Mouse (Mus musculus): ENCODE measurements around the gene G6pc2.
A peak's percentile ranks its signal among the peaks of the same experiment; 100 is the strongest.

G6pc2 gene

GRCm38 (mm10) chr2:69210773-69211172 lies at the start of gene G6pc2:
G6pc2 (plus strand) TSS chr2:69211073.
- DNase-seq (ENCODE audit: low read depth, low spot score), result no peak

- DNase-seq (ENCODE audit: low read depth, low spot score), result no peak
Observed at GRCm38 (mm10) chr2:69170395-69171077, 40.3 kb upstream of the G6pc2 start.

GRCm38 (mm10) chr2:69175296-69175695 lies 35.6 kb upstream of the G6pc2 start:
- DNase-seq (ENCODE audit: low read depth, low spot score), result peak; percentile 38

- no peak for DNase-seq (ENCODE audit: low read depth, low spot score)
Observed at GRCm38 (mm10) chr2:69179721-69180120, 31.2 kb upstream of the G6pc2 start.

- no peak for DNase-seq (ENCODE audit: low read depth, low spot score)
Observed at GRCm38 (mm10) chr2:69187990-69188389, 22.9 kb upstream of the G6pc2 start.

GRCm38 (mm10) chr2:69188732-69189131 lies 22.1 kb upstream of the G6pc2 start:
- DNase-seq (ENCODE audit: low read depth, low spot score), result peak; percentile 63

GRCm38 (mm10) chr2:69189222-69189621 lies 21.7 kb upstream of the G6pc2 start:
- no peak for DNase-seq (ENCODE audit: low read depth, low spot score)

GRCm38 (mm10) chr2:69191059-69191458 lies 19.8 kb upstream of the G6pc2 start:
- DNase-seq (ENCODE audit: low read depth, low spot score), result no peak

- DNase-seq (ENCODE audit: low read depth, low spot score), result no peak
Observed at GRCm38 (mm10) chr2:69193555-69193954, 17.3 kb upstream of the G6pc2 start.

GRCm38 (mm10) chr2:69205185-69205584 lies 5.7 kb upstream of the G6pc2 start:
- no peak for DNase-seq (ENCODE audit: low read depth, low spot score)

GRCm38 (mm10) chr2:69205791-69206351 lies 5.0 kb upstream of the G6pc2 start, which contains the start of gene Spc25:
Spc25 (minus strand) TSS chr2:69206194.
- DNase-seq (ENCODE audit: low read depth, low spot score), result peak; percentile 89

- no peak for DNase-seq (ENCODE audit: low read depth, low spot score)
Observed at GRCm38 (mm10) chr2:69206523-69206922, 4.3 kb upstream of the G6pc2 start.

- DNase-seq (ENCODE audit: low read depth, low spot score), result no peak
Observed at GRCm38 (mm10) chr2:69209684-69210083, 1.2 kb upstream of the G6pc2 start.

- DNase-seq (ENCODE audit: low read depth, low spot score), result no peak
Observed at GRCm38 (mm10) chr2:69212652-69213051, 1.8 kb downstream of the G6pc2 start.

- no peak for DNase-seq (ENCODE audit: low read depth, low spot score)
Observed at GRCm38 (mm10) chr2:69215242-69215641, 4.4 kb downstream of the G6pc2 start.

- DNase-seq (ENCODE audit: low read depth, low spot score), result no peak
Observed at GRCm38 (mm10) chr2:69221868-69222416, 11.1 kb downstream of the G6pc2 start.

GRCm38 (mm10) chr2:69222815-69223214 lies 11.9 kb downstream of the G6pc2 start:
- no peak for DNase-seq (ENCODE audit: low read depth, low spot score)

GRCm38 (mm10) chr2:69224724-69225123 lies 13.9 kb downstream of the G6pc2 start:
- no peak for DNase-seq (ENCODE audit: low read depth, low spot score)

- no peak for DNase-seq (ENCODE audit: low read depth, low spot score)
Observed at GRCm38 (mm10) chr2:69226876-69227275, 16.0 kb downstream of the G6pc2 start.

- DNase-seq (ENCODE audit: low read depth, low spot score), result no peak
Observed at GRCm38 (mm10) chr2:69228635-69229034, 17.8 kb downstream of the G6pc2 start.

GRCm38 (mm10) chr2:69230137-69230536 lies 19.3 kb downstream of the G6pc2 start:
- no peak for DNase-seq (ENCODE audit: low read depth, low spot score)

GRCm38 (mm10) chr2:69232101-69232500 lies 21.2 kb downstream of the G6pc2 start:
- DNase-seq (ENCODE audit: low read depth, low spot score), result no peak

All from telencephalon, adult 2 months (tissue).